Mouse (Mus musculus): ENCODE measurements around the gene Ifnar2. TPM values are rescaled to one million over a fixed set of nuclear protein-coding genes. Genes with fewer than 3 reads are reported as not detected.
A peak's percentile ranks its signal among the peaks of the same experiment; 100 is the strongest.

The Ifnar2 gene
- polyA plus RNA-seq, 1 experiment from 2014 or later = 54.1 TPM

GRCm38 (mm10) chr16:91401569-91402165, 29.1 kb downstream of the Ifnar2 start:
- H3K27me3 ChIP-seq (ENCODE audit: insufficient read depth, low read length) = no peaks in the 10 kb centered on the region
- H3K36me3 ChIP-seq (ENCODE audit: insufficient read depth) = peaks cover 35% of the 10 kb centered on the region
- H3K9me3 ChIP-seq (ENCODE audit: low read depth, low read length) = no peaks in the 10 kb centered on the region
- WGBS = 75% methylated on average over 6 of the region's 6 CpGs
- no peak overlapping the region for H3K4me2 ChIP-seq
- H3K9ac ChIP-seq = no peak overlapping the region
- no peak for ATAC-seq (ENCODE audit: insufficient read depth)
- no peak for DNase-seq
- no peak overlapping the region for H3K4me3 ChIP-seq (ENCODE audit: low read depth, low read length)
- H3K27ac ChIP-seq (ENCODE audit: low read depth) = no peak overlapping the region
- H3K4me1 ChIP-seq (ENCODE audit: insufficient read depth) = no peaks in the 10 kb centered on the region
- no peak for TF ChIP-seq CTCF (IDR thresholded peaks at IDR 0.05; ENCODE audit: low read depth)

GRCm38 (mm10) chr16:91403784-91404183, 31.2 kb downstream of the Ifnar2 start:
- ATAC-seq (ENCODE audit: insufficient read depth) (no peak), DNase-seq (no peak)
- TF ChIP-seq CTCF (IDR thresholded peaks at IDR 0.05; ENCODE audit: low read depth) = no peak
- peaks cover 23% of the 10 kb centered on the region for H3K36me3 ChIP-seq (ENCODE audit: insufficient read depth)
- no peak overlapping the region for H3K27ac ChIP-seq (ENCODE audit: low read depth)
- no peaks in the 10 kb centered on the region for H3K4me1 ChIP-seq (ENCODE audit: insufficient read depth)
- no peaks in the 10 kb centered on the region for H3K27me3 ChIP-seq (ENCODE audit: insufficient read depth, low read length)
- no peak overlapping the region for H3K4me2 ChIP-seq
- WGBS = 66% methylated on average over 9 of the region's 9 CpGs
- H3K4me3 ChIP-seq (ENCODE audit: low read depth, low read length) = no peak overlapping the region
- no peak overlapping the region for H3K9ac ChIP-seq
- H3K9me3 ChIP-seq (ENCODE audit: low read depth, low read length) = no peaks in the 10 kb centered on the region

GRCm38 (mm10) chr16:91404187-91404586, 31.6 kb downstream of the Ifnar2 start:
- Histone ChIP-seq H3K27ac (ENCODE audit: low read depth) (no peak overlapping the region), H3K4me2 (no peak overlapping the region), H3K4me1 (ENCODE audit: insufficient read depth) (no peaks in the 10 kb centered on the region), H3K36me3 (ENCODE audit: insufficient read depth) (peaks cover 23% of the 10 kb centered on the region), H3K4me3 (ENCODE audit: low read depth, low read length) (no peak overlapping the region), H3K9me3 (ENCODE audit: low read depth, low read length) (no peaks in the 10 kb centered on the region), H3K27me3 (ENCODE audit: insufficient read depth, low read length) (no peaks in the 10 kb centered on the region), H3K9ac (no peak overlapping the region)
- WGBS = 87% methylated on average over 8 of the region's 8 CpGs
- ATAC-seq (ENCODE audit: insufficient read depth) = no peak
- DNase-seq = no peak
- no peak for TF ChIP-seq CTCF (IDR thresholded peaks at IDR 0.05; ENCODE audit: low read depth)

GRCm38 (mm10) chr16:91404828-91405577, 32.4 kb downstream of the Ifnar2 start:
- no peak for TF ChIP-seq CTCF (IDR thresholded peaks at IDR 0.05; ENCODE audit: low read depth)
- Histone ChIP-seq H3K27me3 (ENCODE audit: insufficient read depth, low read length) (no peaks in the 10 kb centered on the region), H3K36me3 (ENCODE audit: insufficient read depth) (peaks cover 23% of the 10 kb centered on the region), H3K27ac (ENCODE audit: low read depth) (no peak overlapping the region; the same call in 1 of the 2 replicates), H3K4me1 (ENCODE audit: insufficient read depth) (no peaks in the 10 kb centered on the region), H3K4me3 (ENCODE audit: low read depth, low read length) (no peak overlapping the region), H3K4me2 (peak overlapping the region; percentile 90; the same call in 1 of the 2 replicates), H3K9ac (no peak overlapping the region), H3K9me3 (ENCODE audit: low read depth, low read length) (no peaks in the 10 kb centered on the region)
- WGBS = 75% methylated on average over 10 of the region's 10 CpGs
- DNase-seq = no peak
- no peak for ATAC-seq (ENCODE audit: insufficient read depth)

GRCm38 (mm10) chr16:91405640-91406584, 33.3 kb downstream of the Ifnar2 start, which contains the start of gene Il10rb:
Il10rb (plus strand) TSS chr16:91406164.
- ATAC-seq (ENCODE audit: insufficient read depth) (peak; percentile 88), DNase-seq (peak; percentile 83)
- no peak for TF ChIP-seq CTCF (IDR thresholded peaks at IDR 0.05; ENCODE audit: low read depth)
- 4% methylated on average over 51 of the region's 51 CpGs for WGBS
- Histone ChIP-seq H3K27me3 (ENCODE audit: insufficient read depth, low read length) (no peaks in the 10 kb centered on the region), H3K9ac (peak within 1 kb of the TSS; percentile 79), H3K4me1 (ENCODE audit: insufficient read depth) (no peaks in the 10 kb centered on the region), H3K4me3 (ENCODE audit: low read depth, low read length) (peak within 1 kb of the TSS; percentile 74), H3K27ac (ENCODE audit: low read depth) (peak within 1 kb of the TSS; percentile 71), H3K9me3 (ENCODE audit: low read depth, low read length) (no peaks in the 10 kb centered on the region), H3K4me2 (peak within 1 kb of the TSS; percentile 90), H3K36me3 (ENCODE audit: insufficient read depth) (peaks cover 23% of the 10 kb centered on the region)

GRCm38 (mm10) chr16:91406585-91407220, 34.1 kb downstream of the Ifnar2 start:
- DNase-seq (peak; percentile 60), ATAC-seq (ENCODE audit: insufficient read depth) (peak; percentile 35; the same call in 1 of the 2 replicates)
- Histone ChIP-seq H3K4me2 (peak overlapping the region; percentile 90), H3K36me3 (ENCODE audit: insufficient read depth) (peaks cover 22% of the 10 kb centered on the region), H3K9ac (peak overlapping the region; percentile 79), H3K27ac (ENCODE audit: low read depth) (peak overlapping the region; percentile 71), H3K4me3 (ENCODE audit: low read depth, low read length) (peak overlapping the region; percentile 74), H3K9me3 (ENCODE audit: low read depth, low read length) (no peaks in the 10 kb centered on the region), H3K27me3 (ENCODE audit: insufficient read depth, low read length) (no peaks in the 10 kb centered on the region), H3K4me1 (ENCODE audit: insufficient read depth) (no peaks in the 10 kb centered on the region)
- 1% methylated on average over 13 of the region's 13 CpGs for WGBS
- no peak for TF ChIP-seq CTCF (IDR thresholded peaks at IDR 0.05; ENCODE audit: low read depth)
